Mouse (Mus musculus) activated CD4-positive, CD25-positive, alpha-beta regulatory T cell, adult 4 months (primary cell): ENCODE measurements around the gene Dus2. TPM values are rescaled to one million over a fixed set of nuclear protein-coding genes. Genes with fewer than 3 reads are reported as not detected.
"Not testable (repeated sequence)": the region's sequence is repeated elsewhere in the genome, so short reads cannot be mapped to it uniquely, and the experiment has no call there.

ENCODE experiments used
- ATAC-seq: one replicate; pipeline ENCODE4 v1.8.0; 2017
- polyA plus RNA-seq, 2 experiments: library from polyadenylated mRNA; unstranded; fragments of 100-300 nt; shearing (Covaris generic); gene quantifications; one replicate each; pipeline ENCODE4 v1.2.1; 2017

Gene Dus2
- 10 to 100 TPM; 25.7 to 28.8 TPM for polyA plus RNA-seq

DNA sequence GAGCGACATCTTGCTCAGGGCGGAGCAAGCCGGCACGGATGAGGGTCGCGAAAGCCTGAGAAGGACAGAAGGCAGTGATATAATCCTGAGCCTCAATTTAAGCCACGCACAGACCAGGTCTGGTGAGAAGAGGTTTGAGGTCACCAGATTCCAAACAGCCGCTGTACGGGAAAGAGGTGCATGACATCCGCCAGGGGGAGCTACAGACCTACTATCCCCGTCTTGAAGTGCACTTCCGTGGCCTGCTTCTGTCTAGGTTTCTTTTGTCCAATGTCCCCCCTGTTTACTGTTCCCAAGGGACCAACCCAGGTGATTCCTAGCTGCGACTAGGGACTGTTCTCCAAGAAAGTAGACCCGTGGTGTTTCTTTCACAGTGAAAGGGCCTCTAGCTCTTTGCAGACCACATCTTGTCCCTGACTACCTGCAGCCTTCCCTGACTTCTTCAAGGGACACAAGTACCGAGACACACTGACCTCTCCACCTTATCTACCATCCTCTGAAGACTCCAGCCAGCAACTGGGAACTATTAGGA lies at the start of gene Dus2:
TSS of gene Dus2 (plus strand) at position 482 of the 532 bp plus-strand sequence.
- peak; percentile 68 for ATAC-seq

DNA sequence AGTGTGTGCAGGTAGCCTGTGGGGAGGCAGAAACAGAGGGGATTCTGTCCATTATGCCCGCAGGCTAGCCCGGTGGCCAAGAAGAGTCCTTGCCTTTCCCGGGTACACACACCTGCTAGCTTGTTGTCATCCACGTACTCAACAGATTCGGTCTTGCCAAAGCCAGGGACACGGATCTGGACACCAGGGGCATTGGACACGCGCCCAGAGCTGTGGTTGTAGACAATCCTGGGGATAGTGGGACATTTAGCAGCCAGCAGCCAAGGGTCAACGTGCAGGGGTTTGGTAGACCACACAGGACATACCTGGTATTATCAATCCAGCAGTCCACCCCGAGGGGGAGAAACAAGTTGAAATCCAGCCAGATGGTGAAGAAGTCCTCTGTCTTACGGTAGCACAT lies 49.1 kb upstream of the Dus2 start:
- no peak for ATAC-seq

GRCm38 (mm10) chr8:105942542-105942941 lies 48.6 kb upstream of the Dus2 start:
- no peak for ATAC-seq

DNA sequence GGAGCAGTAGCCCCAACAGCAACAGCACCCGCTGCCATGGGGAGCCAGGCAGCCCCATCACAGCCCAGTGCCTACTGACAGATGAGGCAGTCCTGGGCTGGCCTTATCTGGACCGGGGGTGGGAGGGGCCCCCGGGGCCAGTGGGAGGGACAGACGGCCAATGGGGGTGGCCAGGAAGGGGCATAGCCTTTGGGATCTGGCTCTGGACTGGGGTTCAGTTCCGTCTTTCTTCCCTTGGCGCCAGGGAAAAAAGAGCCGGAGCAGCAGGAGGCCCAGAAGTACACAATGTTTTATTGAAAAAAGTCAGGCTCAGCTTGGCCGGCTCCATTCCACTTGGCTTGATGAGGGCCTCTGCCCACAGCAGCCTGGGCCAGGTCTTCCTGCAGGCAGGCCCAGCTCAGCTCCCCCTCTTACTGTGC lies 47.8 kb upstream of the Dus2 start, which contains the start of gene Lcat:
TSS of gene Lcat (minus strand) at position 62 of the 419 bp plus-strand sequence.
- no peak for ATAC-seq

DNA sequence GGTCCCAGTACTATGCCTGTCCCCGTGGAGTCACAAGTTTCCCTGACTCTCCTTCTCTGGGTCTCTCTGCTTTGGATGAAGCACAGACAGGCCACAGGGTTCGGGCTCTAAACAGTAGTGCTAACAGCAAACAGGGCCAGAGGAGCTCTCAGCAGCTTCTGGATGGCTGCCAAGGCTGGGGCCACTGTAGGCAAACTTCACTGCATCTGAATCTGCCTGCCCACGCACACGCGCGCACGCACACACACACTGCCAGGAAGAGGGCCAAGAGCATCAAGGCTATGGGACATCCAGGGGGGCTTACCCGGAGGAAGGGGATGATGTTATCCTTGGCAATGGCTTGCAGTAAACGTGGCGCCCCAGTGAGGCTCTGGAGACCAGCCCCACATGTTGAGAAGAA lies 41.8 kb upstream of the Dus2 start:
- ATAC-seq: no peak

DNA sequence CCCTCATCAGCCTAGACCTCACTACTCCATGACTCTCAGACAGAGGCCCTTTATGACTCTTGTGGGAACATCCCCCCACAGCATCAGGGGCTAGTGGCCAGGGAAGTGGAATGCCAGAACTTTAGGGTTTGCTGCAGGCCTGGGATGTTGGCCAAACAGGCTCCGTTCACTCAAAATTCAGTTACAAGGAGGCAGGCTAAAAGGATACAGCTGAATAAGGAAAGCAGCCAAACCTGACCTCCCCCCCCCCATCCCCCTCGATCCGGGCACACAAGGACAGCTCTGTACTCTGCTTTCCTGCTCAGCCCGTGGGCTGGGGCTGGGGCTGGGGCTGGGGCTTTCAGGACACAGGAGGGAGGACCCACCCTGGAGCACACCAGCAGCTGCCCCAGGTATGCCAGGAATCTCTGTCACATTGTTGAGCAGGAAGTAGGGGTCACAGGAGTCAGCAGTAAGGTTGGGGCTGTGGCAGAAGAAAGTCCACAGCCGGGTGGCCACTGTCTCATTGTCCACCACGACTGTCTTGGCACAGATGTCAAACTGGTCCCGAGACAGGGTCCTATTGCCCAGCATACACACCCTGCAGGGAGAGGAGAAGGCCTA lies 40.0 kb upstream of the Dus2 start:
- ATAC-seq: no peak

- ATAC-seq: no peak
Measured at GRCm38 (mm10) chr8:105956556-105956955, 34.6 kb upstream of the Dus2 start.

DNA sequence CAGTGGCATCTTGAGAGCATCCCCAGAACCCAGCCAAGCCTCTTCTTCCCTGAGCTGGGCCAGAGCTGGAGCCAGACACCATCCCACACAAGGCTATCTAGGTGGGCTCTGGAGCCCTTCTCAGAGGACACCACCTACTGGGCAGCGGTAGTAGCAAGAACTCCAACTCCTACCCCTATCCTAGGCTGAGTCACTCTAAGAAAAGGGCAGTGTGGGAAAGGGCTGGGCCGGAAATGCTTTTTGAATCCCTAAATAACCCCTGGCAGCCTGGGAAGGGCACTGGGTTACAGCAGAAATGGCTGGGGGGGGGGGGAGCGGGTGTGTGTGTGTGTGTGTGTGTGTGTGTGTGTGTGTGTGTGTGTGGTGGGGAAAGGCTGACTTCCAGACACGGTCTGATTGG lies 33.3 kb upstream of the Dus2 start:
- no peak for ATAC-seq

- no peak for ATAC-seq
Measured at GRCm38 (mm10) chr8:105959350-105959749, 31.8 kb upstream of the Dus2 start.

- no peak for ATAC-seq
Measured at GRCm38 (mm10) chr8:105961101-105961500, 30.0 kb upstream of the Dus2 start.

- no peak for ATAC-seq
Measured at GRCm38 (mm10) chr8:105961536-105961935, 29.6 kb upstream of the Dus2 start.

DNA sequence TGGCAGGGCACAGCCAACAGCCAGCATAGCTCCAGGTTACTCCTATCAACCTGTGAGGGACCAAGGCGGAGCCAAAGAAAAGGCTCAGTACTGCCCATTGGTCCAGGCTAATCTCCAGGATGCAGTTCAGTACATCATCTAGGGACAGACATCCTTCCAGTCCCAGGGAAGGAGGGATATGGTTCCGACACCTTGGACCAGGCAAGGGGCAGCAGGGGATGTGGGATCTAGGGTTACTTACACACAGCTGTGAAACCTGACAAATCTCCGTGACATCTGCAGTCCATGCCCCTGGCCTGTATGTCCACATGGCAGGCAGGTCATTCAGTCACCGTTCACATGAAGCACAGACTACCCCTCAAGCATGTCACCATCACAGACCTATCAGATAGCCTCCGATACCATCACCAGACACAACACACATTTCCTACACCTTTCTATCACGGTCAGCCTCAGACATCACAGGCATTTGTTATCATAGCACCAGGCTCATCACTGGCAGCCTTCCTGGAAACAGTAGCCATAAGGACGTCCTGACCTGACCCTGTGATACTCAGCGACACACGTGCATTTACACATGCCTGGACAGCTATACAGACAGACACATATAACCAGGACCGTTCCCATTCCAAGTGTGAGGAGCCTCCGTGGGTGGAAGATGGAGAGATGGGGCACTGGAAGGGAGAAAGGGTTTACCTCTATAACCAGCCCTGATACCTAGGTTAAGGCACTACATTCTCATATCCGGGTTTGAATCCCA lies 26.5 kb upstream of the Dus2 start:
- no peak for ATAC-seq

DNA sequence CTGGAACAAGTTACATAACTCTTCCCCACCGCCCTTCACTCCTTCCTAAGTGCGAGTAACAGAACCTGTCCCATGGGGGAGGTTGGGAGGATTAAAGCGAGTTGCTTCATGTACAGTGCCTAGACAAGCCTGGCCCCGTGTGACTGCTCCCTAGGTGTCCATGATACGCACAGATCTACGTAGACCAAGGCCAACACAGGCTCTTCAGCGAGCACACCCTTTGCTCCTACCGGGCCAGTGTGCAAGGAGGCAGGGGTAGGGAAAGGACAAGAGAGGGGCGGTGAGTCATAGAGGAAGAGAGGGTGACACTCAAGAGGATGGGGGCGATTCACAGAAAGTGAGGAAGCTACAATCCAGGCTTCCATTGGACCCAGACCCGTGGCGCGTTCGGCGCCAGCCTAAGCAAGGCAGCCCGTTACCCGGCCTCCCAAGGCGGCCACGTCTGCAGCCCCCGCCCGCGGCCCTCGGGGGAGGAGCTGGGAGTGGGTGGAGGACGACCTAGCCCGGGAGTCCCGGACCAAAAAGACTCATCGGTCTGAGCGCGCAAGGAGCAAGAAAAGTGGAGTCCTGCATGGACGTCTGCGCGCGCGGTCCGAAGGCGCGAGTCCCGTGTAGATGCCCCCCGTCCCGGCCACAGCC lies 25.8 kb upstream of the Dus2 start:
- ATAC-seq: peak; percentile 81

- ATAC-seq: peak; percentile 71
Measured at GRCm38 (mm10) chr8:105965905-105966341, 25.2 kb upstream of the Dus2 start, which contains the start of gene Slc12a4. Gene Slc12a4 (minus strand): TSS chr8:105966097.

DNA sequence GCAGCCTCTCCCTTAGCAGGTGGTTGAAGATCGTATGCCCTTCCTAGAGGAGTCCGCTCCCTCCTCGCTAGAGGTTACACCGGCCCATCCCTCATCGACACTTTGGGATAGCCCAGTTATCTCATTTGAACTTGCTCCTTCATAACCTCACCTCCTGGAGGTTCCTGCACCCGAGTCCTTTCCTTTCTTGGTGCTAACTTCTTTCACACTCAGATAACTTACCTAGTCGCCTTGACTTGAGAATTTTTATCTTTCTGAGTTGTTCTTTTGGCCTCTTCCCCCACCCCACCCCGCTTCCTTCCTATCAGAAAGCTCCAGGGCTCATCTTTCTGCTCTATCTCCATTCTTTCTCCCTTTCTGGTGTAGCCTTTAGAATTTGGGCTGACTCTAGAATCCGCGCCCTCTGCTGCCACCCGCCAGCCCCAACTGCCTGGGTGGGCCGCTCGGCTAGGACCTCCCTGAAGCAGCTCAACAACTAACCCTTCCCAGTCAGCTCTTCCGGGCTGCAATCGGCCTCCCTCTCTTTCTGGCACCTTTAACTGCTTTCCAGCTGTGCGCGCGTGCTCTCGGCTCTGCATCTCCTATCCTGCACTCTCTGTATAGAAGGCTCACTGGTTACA lies 24.3 kb upstream of the Dus2 start:
- ATAC-seq: no peak

GRCm38 (mm10) chr8:105969367-105969766 lies 21.8 kb upstream of the Dus2 start:
- ATAC-seq: no peak

- no peak for ATAC-seq
Measured at GRCm38 (mm10) chr8:105971019-105971720, 20.0 kb upstream of the Dus2 start.

DNA sequence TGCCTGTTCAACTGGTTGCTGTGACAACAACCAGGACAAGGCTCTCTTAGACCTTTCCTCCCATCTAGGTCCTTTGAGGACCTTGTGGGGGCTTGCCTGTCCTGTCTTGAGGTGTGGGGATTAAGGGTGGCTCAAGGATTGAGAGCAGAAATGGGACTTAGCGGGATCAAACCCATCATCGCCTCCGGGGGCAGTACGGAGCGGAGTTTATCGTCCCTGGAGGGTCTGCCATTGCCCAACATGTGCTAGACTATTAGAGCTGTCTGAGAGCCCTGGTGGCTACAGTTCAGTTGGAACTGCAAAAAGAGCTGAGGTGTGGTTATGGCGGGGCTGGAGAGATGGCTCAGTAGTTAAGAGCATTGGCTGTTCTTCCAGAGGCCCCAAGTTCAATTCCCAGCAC lies 15.8 kb upstream of the Dus2 start:
- no peak for ATAC-seq

DNA sequence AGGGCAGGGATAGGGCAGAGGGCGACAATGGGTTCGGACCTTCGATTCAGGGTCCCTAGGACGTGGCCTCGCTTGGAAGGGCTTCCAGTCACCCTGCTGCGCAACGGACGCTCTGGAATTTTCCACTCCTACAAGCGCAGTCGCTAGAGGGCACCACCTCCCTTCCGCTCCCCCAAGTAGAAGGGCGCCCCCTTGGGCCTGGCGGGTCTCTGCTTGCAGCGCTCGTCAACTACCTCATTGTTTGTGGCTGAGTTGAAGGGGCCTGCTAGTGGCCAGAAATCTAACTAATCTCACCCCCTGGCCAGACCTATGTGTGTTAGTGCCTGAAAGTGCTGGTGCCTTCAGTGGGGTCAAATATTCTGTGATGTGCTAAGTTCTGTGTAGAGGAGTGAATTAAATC lies 11.8 kb upstream of the Dus2 start, which contains the start of gene Dpep3:
TSS of gene Dpep3 (minus strand) at position 105 of the 400 bp plus-strand sequence.
- no peak for ATAC-seq

- no peak for ATAC-seq
Measured at GRCm38 (mm10) chr8:105981146-105981545, 10.0 kb upstream of the Dus2 start.

DNA sequence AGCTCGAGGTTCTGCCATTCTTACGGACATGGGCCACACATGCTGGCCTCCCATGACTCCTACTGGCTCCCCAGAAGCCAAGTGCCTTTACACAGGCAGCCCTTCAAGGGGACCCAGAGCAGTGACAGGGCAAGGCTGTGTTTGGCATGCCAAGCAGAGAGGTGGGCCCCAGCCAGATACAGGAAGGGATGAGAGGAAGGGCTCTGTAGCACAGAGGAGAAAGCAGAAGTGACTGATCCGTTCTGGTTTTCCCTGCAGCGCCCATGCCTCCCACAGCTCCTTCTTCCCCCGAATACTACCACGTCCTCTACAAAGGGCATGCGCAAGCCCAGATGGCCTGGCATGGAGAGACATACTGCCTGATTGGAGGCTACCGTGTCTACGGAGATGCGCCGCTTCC lies 7.7 kb upstream of the Dus2 start:
- not testable (repeated sequence) for ATAC-seq

DNA sequence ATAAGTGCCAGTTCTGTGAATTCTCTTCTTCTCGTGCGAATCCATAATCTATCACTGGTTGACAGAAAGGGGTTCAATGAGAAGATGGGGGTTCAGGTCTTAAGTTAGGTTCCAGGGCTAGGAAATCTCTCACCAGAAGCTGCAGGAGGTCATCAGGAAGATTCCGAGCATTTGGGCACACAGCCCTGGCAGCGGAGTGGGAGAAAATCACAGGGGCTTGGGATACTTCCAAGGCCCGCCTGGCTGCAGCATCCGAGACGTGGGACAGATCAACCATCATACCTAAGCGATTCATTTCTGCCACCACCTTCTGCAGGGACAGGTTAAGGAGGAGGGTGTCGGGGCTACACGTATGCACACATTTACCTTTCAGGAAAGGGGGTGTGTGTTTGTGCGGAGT lies 2.6 kb upstream of the Dus2 start:
- ATAC-seq: no peak
